Mouse (Mus musculus) neural tube, embryonic 13.5 days (tissue): ENCODE measurements around the gene Atg4b. TPM values are rescaled to one million over a fixed set of nuclear protein-coding genes. Genes with fewer than 3 reads are reported as not detected.

Source experiments
- polyA plus RNA-seq: library from polyadenylated mRNA; unstranded; fragments of >200 nt; fragmentation: Nextera tagmentation; extraction: Ambion mirVana; gene quantifications from 2 replicates; pipeline ENCODE4 v1.2.1, GENCODE M21; 2015

Gene Atg4b
- polyA plus RNA-seq, 1 experiment from 2014 or later: 104 TPM

Other genes starting within 250 kb of the Atg4b start
- 6.3 and 6.5 TPM in 2 replicates for gene Farp2, start 239.4 kb upstream of the Atg4b start, polyA plus RNA-seq
- gene Stk25, start 92.8 kb upstream of the Atg4b start, polyA plus RNA-seq: 305 and 310 TPM in 2 replicates
- gene Bok, start 65.8 kb upstream of the Atg4b start, polyA plus RNA-seq: 58.2 and 62.0 TPM in 2 replicates
- 38.2 and 40.7 TPM in 2 replicates for gene Thap4, start 3.4 kb downstream of the Atg4b start, polyA plus RNA-seq
- gene Dtymk, start 50.4 kb downstream of the Atg4b start, polyA plus RNA-seq: 155 and 158 TPM in 2 replicates
- 9.0 and 9.7 TPM in 2 replicates for gene Ing5, start 52.5 kb downstream of the Atg4b start, polyA plus RNA-seq
- gene D2hgdh, start 73.4 kb downstream of the Atg4b start, polyA plus RNA-seq: 18.4 and 18.9 TPM in 2 replicates
- gene Gal3st2, start 109.8 kb downstream of the Atg4b start, polyA plus RNA-seq: not detected in 2 replicates
- not detected in 2 replicates for gene Gal3st2b, start 166.8 kb downstream of the Atg4b start, polyA plus RNA-seq
- not detected in 2 replicates for gene Gal3st2c, start 239.0 kb downstream of the Atg4b start, polyA plus RNA-seq